Comparison of ENCODE assay signal across 9 mouse cellular contexts in genomic region chr17:34640778-34641601, GRCm38 (mm10). TPM values are rescaled to one million over a fixed set of nuclear protein-coding genes. Genes with fewer than 3 reads are reported as not detected.
DNase-seq lines count a peak whose midpoint lies in the region; ATAC-seq lines count a peak whose summit lies in the region.
"Had no signal": no experiment of that assay in that cellular context is flagged by ENCODE, and none has a peak within 500 bp of the region (broad histone marks: within the 10 kb centered on the region; RNA-seq: fewer than 3 reads in every experiment).

No protein-coding gene starts in this region.

- H3K27me3 ChIP-seq in forebrain, embryonic 10.5 days (ENCODE audit: poor library complexity, severe bottlenecking), result no peaks in the 10 kb centered on the region; the same call in 1 of the 2 replicates
- H3K27me3 ChIP-seq in hindbrain, embryonic 12.5 days, result no peaks in the 10 kb centered on the region; the same call in 1 of the 2 replicates

- peaks cover 4% of the 10 kb centered on the region for H3K36me3 ChIP-seq in forebrain, embryonic 10.5 days (replicated peaks)
- H3K36me3 ChIP-seq in hindbrain, embryonic 12.5 days, result no peaks in the 10 kb centered on the region
- H3K36me3 ChIP-seq in macrophage (ENCODE audit: inconsistent target), result no peaks in the 10 kb centered on the region

- peak overlapping the region; percentile 7; the same call in 1 of the 2 replicates for H3K4me3 ChIP-seq in forebrain, embryonic 10.5 days
- H3K4me3 ChIP-seq in hindbrain, embryonic 12.5 days, result no peak overlapping the region
- no peak overlapping the region for H3K4me3 ChIP-seq in macrophage (ENCODE audit: inconsistent target)

- peak; percentile 80 for DNase-seq in left cerebral cortex, postnatal 4 days
- DNase-seq in left cerebral cortex, adult 9 months (ENCODE audit: low spot score in 2 of 2), result no peak
- DNase-seq in forebrain, embryonic 10.5 days (ENCODE audit: extremely low spot score, low spot score), result peak; percentile 61

- H3K27ac ChIP-seq in forebrain, embryonic 10.5 days, result peak overlapping the region; percentile 84
- H3K27ac ChIP-seq in hindbrain, embryonic 12.5 days, result peak overlapping the region; percentile 83
- H3K27ac ChIP-seq in macrophage, result peak overlapping the region; percentile 90

- 20% methylated on average over 11 of the region's 11 CpGs for WGBS in forebrain, embryonic 10.5 days
- WGBS in hindbrain, embryonic 12.5 days, result 13% methylated on average over 11 of the region's 11 CpGs
- 53% methylated on average over 11 of the region's 11 CpGs for whole genome bisulfite sequencing in macrophage (ENCODE audit: missing documents)

- H3K9me3 ChIP-seq in forebrain, embryonic 10.5 days, result no peaks in the 10 kb centered on the region
- H3K9me3 ChIP-seq in hindbrain, embryonic 12.5 days (replicated peaks), result no peaks in the 10 kb centered on the region

- peak overlapping the region; percentile 13 for H3K9ac ChIP-seq in hindbrain, embryonic 12.5 days

- H3K79me2 ChIP-seq in macrophage (ENCODE audit: inconsistent target), result peaks cover 13% of the 10 kb centered on the region; the same call in 1 of the 2 replicates

- peak; percentile 65 for ATAC-seq in cerebellum, adult (ENCODE audit: insufficient number of reproducible peaks, low FRiP score, low TSS enrichment)
- 0 out of 2 replicates have a peak, but pooled peaks have one; percentile 32 for ATAC-seq in hindbrain, embryonic 12.5 days (ENCODE audit: low FRiP score)
- no peak for ATAC-seq in CD4-positive, CD25-positive, alpha-beta regulatory T cell, adult 4 months
- ATAC-seq in inflammation-experienced regulatory T-cells, adult 6 months, result no peak

- peaks cover 27% of the 10 kb centered on the region for H3K4me1 ChIP-seq in forebrain, embryonic 10.5 days
- peaks cover 25% of the 10 kb centered on the region for H3K4me1 ChIP-seq in hindbrain, embryonic 12.5 days

- intact Hi-C loops in left cerebral cortex, postnatal 4 days (cut with DNase I), result no loop called here

- peak overlapping the region; percentile 19 for H3K4me2 ChIP-seq in hindbrain, embryonic 12.5 days (replicated peaks)

RNA-seq across cellular contexts. Expression of gene Fkbpl, which starts 3.6 kb away (rescaled TPM):
- total RNA-seq in left cerebral cortex, postnatal 4 days (2021), result 10 to 100 TPM in 1 of 2 experiments, 1 to 10 TPM in 1; 7.9 to 10.5 TPM
- 14.8 and 15.5 TPM in 2 replicates for polyA plus RNA-seq in forebrain, embryonic 10.5 days (2016; fragmentation: Nextera tagmentation; extraction: Ambion mirVana)
- 15.7 and 16.2 TPM in 2 replicates for polyA plus RNA-seq in hindbrain, embryonic 12.5 days (2016; fragmentation: Nextera tagmentation; extraction: Ambion mirVana)
- 10 to 100 TPM in 4 of 26 experiments, 1 to 10 TPM in 22; 1.9 to 12.5 (median 7.0) TPM for total RNA-seq in macrophage (2018; cell fraction: chromatin; rRNA removed)
- total RNA-seq in macrophage (2018; cell fraction: cytosol; rRNA removed), result 10 to 100 TPM in 24 of 26 experiments, 1 to 10 TPM in 2; 7.7 to 22.0 (median 13.1) TPM
- 10 to 100 TPM in 7 of 26 experiments, 1 to 10 TPM in 19; 2.2 to 13.1 (median 7.9) TPM for total RNA-seq in macrophage (2018; cell fraction: nucleus; rRNA removed)
- 12.5 to 24.4 TPM (median 15.0 TPM) in 3 replicates for polyA plus RNA-seq in macrophage (2018)
- 1 to 10 TPM; 3.6 to 5.9 TPM for polyA plus RNA-seq in CD4-positive, CD25-positive, alpha-beta regulatory T cell, adult 4 months (2017; shearing (Covaris generic))
- polyA plus RNA-seq in inflammation-experienced regulatory T-cells, adult 6 months (2017; shearing (Covaris generic)), result 1 to 10 TPM; 4.4 to 5.8 (median 5.2) TPM

RNA-seq across cellular contexts. Expression of gene Atf6b, which starts 6.0 kb away (rescaled TPM):
- total RNA-seq in left cerebral cortex, postnatal 4 days (2021), result 10 to 100 TPM; 72.8 to 75.4 TPM
- polyA plus RNA-seq in forebrain, embryonic 10.5 days (2016; fragmentation: Nextera tagmentation; extraction: Ambion mirVana), result 105 and 106 TPM in 2 replicates
- polyA plus RNA-seq in hindbrain, embryonic 12.5 days (2016; fragmentation: Nextera tagmentation; extraction: Ambion mirVana), result 114 and 119 TPM in 2 replicates
- 10 to 100 TPM; 18.3 to 80.5 (median 48.3) TPM for total RNA-seq in macrophage (2018; cell fraction: chromatin; rRNA removed)
- 10 to 100 TPM; 37.7 to 82.4 (median 57.2) TPM for total RNA-seq in macrophage (2018; cell fraction: cytosol; rRNA removed)
- total RNA-seq in macrophage (2018; cell fraction: nucleus; rRNA removed), result 10 to 100 TPM; 22.0 to 90.0 (median 57.6) TPM
- polyA plus RNA-seq in macrophage (2018), result 31.4 to 62.2 TPM (median 57.9 TPM) in 3 replicates
- polyA plus RNA-seq in CD4-positive, CD25-positive, alpha-beta regulatory T cell, adult 4 months (2017; shearing (Covaris generic)), result 10 to 100 TPM; 15.2 to 20.2 TPM
- 10 to 100 TPM; 19.0 to 21.9 (median 19.3) TPM for polyA plus RNA-seq in inflammation-experienced regulatory T-cells, adult 6 months (2017; shearing (Covaris generic))

RNA-seq across cellular contexts. Expression of gene Prrt1, which starts 11.7 kb away (rescaled TPM):
- 10 to 100 TPM; 78.2 to 81.9 TPM for total RNA-seq in left cerebral cortex, postnatal 4 days (2021)
- 0.54 and 0.62 TPM in 2 replicates for polyA plus RNA-seq in forebrain, embryonic 10.5 days (2016; fragmentation: Nextera tagmentation; extraction: Ambion mirVana)
- polyA plus RNA-seq in hindbrain, embryonic 12.5 days (2016; fragmentation: Nextera tagmentation; extraction: Ambion mirVana), result 3.0 and 3.1 TPM in 2 replicates
- total RNA-seq in macrophage (2018; cell fraction: chromatin; rRNA removed), result 1 to 10 TPM in 1 of 26 experiments, under 1 TPM in 5, not detected in 20; 0.33 to 1.1 (median 0.68) TPM
- under 1 TPM in 15 of 26 experiments, not detected in 11; 0.07 to 0.22 (median 0.10) TPM for total RNA-seq in macrophage (2018; cell fraction: cytosol; rRNA removed)
- 1 to 10 TPM in 4 of 26 experiments, under 1 TPM in 17, not detected in 5; 0.26 to 1.3 (median 0.58) TPM for total RNA-seq in macrophage (2018; cell fraction: nucleus; rRNA removed)
- 0.16 to 0.25 TPM in 2 of 3 replicates, not detected in the other for polyA plus RNA-seq in macrophage (2018)
- polyA plus RNA-seq in CD4-positive, CD25-positive, alpha-beta regulatory T cell, adult 4 months (2017; shearing (Covaris generic)), result 1 to 10 TPM; 1.4 to 2.2 TPM
- 1 to 10 TPM in 2 of 3 experiments, under 1 TPM in 1; 0.79 to 4.0 (median 3.7) TPM for polyA plus RNA-seq in inflammation-experienced regulatory T-cells, adult 6 months (2017; shearing (Covaris generic))
- polyA plus RNA-seq: liver, embryonic 16.5 days had no signal

RNA-seq across cellular contexts. Expression of gene Ppt2, which starts 12.7 kb away (rescaled TPM):
- total RNA-seq in left cerebral cortex, postnatal 4 days (2021), result 10 to 100 TPM; 30.3 to 32.7 TPM
- polyA plus RNA-seq in forebrain, embryonic 10.5 days (2016; fragmentation: Nextera tagmentation; extraction: Ambion mirVana), result 22.1 and 22.4 TPM in 2 replicates
- polyA plus RNA-seq in hindbrain, embryonic 12.5 days (2016; fragmentation: Nextera tagmentation; extraction: Ambion mirVana), result 20.9 and 21.7 TPM in 2 replicates
- total RNA-seq in macrophage (2018; cell fraction: chromatin; rRNA removed), result 10 to 100 TPM; 12.1 to 40.8 (median 28.4) TPM
- 10 to 100 TPM; 52.1 to 89.0 (median 72.4) TPM for total RNA-seq in macrophage (2018; cell fraction: cytosol; rRNA removed)
- 100 to 1,000 TPM in 1 of 26 experiments, 10 to 100 TPM in 25; 19.9 to 100 (median 65.0) TPM for total RNA-seq in macrophage (2018; cell fraction: nucleus; rRNA removed)
- polyA plus RNA-seq in macrophage (2018), result 71.0 to 95.1 TPM (median 79.6 TPM) in 3 replicates
- 10 to 100 TPM; 20.6 to 32.2 TPM for polyA plus RNA-seq in CD4-positive, CD25-positive, alpha-beta regulatory T cell, adult 4 months (2017; shearing (Covaris generic))
- polyA plus RNA-seq in inflammation-experienced regulatory T-cells, adult 6 months (2017; shearing (Covaris generic)), result 10 to 100 TPM; 18.8 to 22.9 (median 20.6) TPM

RNA-seq across cellular contexts. Expression of gene Egfl8, which starts 25.2 kb away (rescaled TPM):
- total RNA-seq in left cerebral cortex, postnatal 4 days (2021), result 1 to 10 TPM; 4.9 to 5.9 TPM
- 1.6 and 3.1 TPM in 2 replicates for polyA plus RNA-seq in forebrain, embryonic 10.5 days (2016; fragmentation: Nextera tagmentation; extraction: Ambion mirVana)
- polyA plus RNA-seq in hindbrain, embryonic 12.5 days (2016; fragmentation: Nextera tagmentation; extraction: Ambion mirVana), result 5.3 and 7.4 TPM in 2 replicates
- total RNA-seq in macrophage (2018; cell fraction: chromatin; rRNA removed), result 10 to 100 TPM in 3 of 26 experiments, 1 to 10 TPM in 23; 1.1 to 13.9 (median 5.6) TPM
- total RNA-seq in macrophage (2018; cell fraction: cytosol; rRNA removed), result under 1 TPM in 23 of 26 experiments, not detected in 3; 0.10 to 0.40 (median 0.20) TPM
- 1 to 10 TPM in 23 of 26 experiments, under 1 TPM in 3; 0.72 to 6.3 (median 3.2) TPM for total RNA-seq in macrophage (2018; cell fraction: nucleus; rRNA removed)
- 0.14 to 0.69 TPM (median 0.28 TPM) in 3 replicates for polyA plus RNA-seq in macrophage (2018)
- 1 to 10 TPM; 1.9 to 2.8 TPM for polyA plus RNA-seq in CD4-positive, CD25-positive, alpha-beta regulatory T cell, adult 4 months (2017; shearing (Covaris generic))
- polyA plus RNA-seq in inflammation-experienced regulatory T-cells, adult 6 months (2017; shearing (Covaris generic)), result 1 to 10 TPM; 1.1 to 2.1 (median 1.2) TPM

Comparison
In these comparisons a context has a peak if more than half of its experiments do, and no peak if none do; other contexts are left out.
1. DNase-seq: peak in left cerebral cortex, postnatal 4 days (single experiment) and forebrain, embryonic 10.5 days (single experiment); none in left cerebral cortex, adult 9 months (0 of 2).
2. ATAC-seq: peak in cerebellum, adult (single experiment) and hindbrain, embryonic 12.5 days (single experiment); none in CD4-positive, CD25-positive, alpha-beta regulatory T cell, adult 4 months (single experiment) and inflammation-experienced regulatory T-cells, adult 6 months (single experiment).
3. Peak in every context shown above with its lines, with median percentiles within 50 percentile points of each other: H3K27ac ChIP-seq.